Mouse (Mus musculus): ENCODE results near the gene Trpm6. TPM values are rescaled to one million over a fixed set of nuclear protein-coding genes. Genes with fewer than 3 reads are reported as not detected.

Gene Trpm6
- polyA plus RNA-seq, 1 experiment from 2014 or later: 0.12 TPM

- Histone ChIP-seq H3K27me3 (no peaks in the 10 kb centered on the region), H3K9me3 (no peaks in the 10 kb centered on the region), H3K9ac (no peak overlapping the region), H3K4me1 (no peaks in the 10 kb centered on the region), H3K36me3 (no peaks in the 10 kb centered on the region), H3K27ac (no peak overlapping the region), H3K4me2 (no peak overlapping the region), H3K4me3 (no peak overlapping the region)
- WGBS: 83% methylated on average over 5 of the region's 5 CpGs
- ATAC-seq (ENCODE audit: insufficient number of reproducible peaks, low FRiP score, low TSS enrichment, low read depth): no peak
Observed at GRCm38 (mm10) chr19:18772888-18773488, 23.2 kb downstream of the Trpm6 start.

- Histone ChIP-seq H3K9me3 (no peaks in the 10 kb centered on the region), H3K27ac (no peak overlapping the region), H3K36me3 (no peaks in the 10 kb centered on the region), H3K4me3 (no peak overlapping the region), H3K9ac (no peak overlapping the region), H3K4me2 (no peak overlapping the region), H3K27me3 (no peaks in the 10 kb centered on the region), H3K4me1 (no peaks in the 10 kb centered on the region)
- ATAC-seq (ENCODE audit: insufficient number of reproducible peaks, low FRiP score, low TSS enrichment, low read depth): no peak
- WGBS: 36% methylated on average over 1 of the region's 1 CpGs
Observed at GRCm38 (mm10) chr19:18774085-18774484, 24.3 kb downstream of the Trpm6 start.

GRCm38 (mm10) chr19:18799646-18800045 is 49.9 kb downstream of the Trpm6 start:
- no peak overlapping the region for H3K4me2 ChIP-seq
- 74% methylated on average over 1 of the region's 1 CpGs for WGBS
- H3K4me3 ChIP-seq: no peak overlapping the region

GRCm38 (mm10) chr19:18811264-18811663 is 61.5 kb downstream of the Trpm6 start:
- H3K36me3 ChIP-seq: no peaks in the 10 kb centered on the region
- H3K4me2 ChIP-seq: no peak overlapping the region
- WGBS: 67% methylated on average over 3 of the region's 3 CpGs
- no peaks in the 10 kb centered on the region for H3K27me3 ChIP-seq
- no peak overlapping the region for H3K4me3 ChIP-seq
- H3K9me3 ChIP-seq: no peaks in the 10 kb centered on the region
- no peak overlapping the region for H3K9ac ChIP-seq
- H3K4me1 ChIP-seq: no peaks in the 10 kb centered on the region
- ATAC-seq (ENCODE audit: insufficient number of reproducible peaks, low FRiP score, low TSS enrichment, low read depth): no peak
- H3K27ac ChIP-seq: no peak overlapping the region

More at GRCm38 (mm10) chr19:18799646-18800045, 49.9 kb downstream of the Trpm6 start:
- no peaks in the 10 kb centered on the region for H3K4me1 ChIP-seq
- H3K9ac ChIP-seq: no peak overlapping the region
- no peaks in the 10 kb centered on the region for H3K27me3 ChIP-seq
- no peak for ATAC-seq (ENCODE audit: insufficient number of reproducible peaks, low FRiP score, low TSS enrichment, low read depth)
- H3K27ac ChIP-seq: no peak overlapping the region
- no peaks in the 10 kb centered on the region for H3K9me3 ChIP-seq
- H3K36me3 ChIP-seq: no peaks in the 10 kb centered on the region

GRCm38 (mm10) chr19:18815170-18815569 is 65.4 kb downstream of the Trpm6 start:
- no peak overlapping the region for H3K9ac ChIP-seq
- ATAC-seq (ENCODE audit: insufficient number of reproducible peaks, low FRiP score, low TSS enrichment, low read depth): no peak
- H3K9me3 ChIP-seq: no peaks in the 10 kb centered on the region
- 72% methylated on average over 13 of the region's 13 CpGs for WGBS
- no peaks in the 10 kb centered on the region for H3K27me3 ChIP-seq
- H3K36me3 ChIP-seq: no peaks in the 10 kb centered on the region
- no peak overlapping the region for H3K4me2 ChIP-seq
- no peak overlapping the region for H3K27ac ChIP-seq
- no peaks in the 10 kb centered on the region for H3K4me1 ChIP-seq
- H3K4me3 ChIP-seq: no peak overlapping the region

GRCm38 (mm10) chr19:18817425-18817824 is 67.6 kb downstream of the Trpm6 start:
- no peaks in the 10 kb centered on the region for H3K9me3 ChIP-seq
- no peak overlapping the region for H3K4me2 ChIP-seq
- no peaks in the 10 kb centered on the region for H3K4me1 ChIP-seq
- H3K9ac ChIP-seq: no peak overlapping the region
- no peak overlapping the region for H3K27ac ChIP-seq
- no peaks in the 10 kb centered on the region for H3K27me3 ChIP-seq
- H3K4me3 ChIP-seq: no peak overlapping the region
- H3K36me3 ChIP-seq: no peaks in the 10 kb centered on the region
- WGBS: 83% methylated on average over 2 of the region's 2 CpGs
- ATAC-seq (ENCODE audit: insufficient number of reproducible peaks, low FRiP score, low TSS enrichment, low read depth): no peak

- 73% methylated on average over 2 of the region's 2 CpGs for WGBS
- Histone ChIP-seq H3K36me3 (no peaks in the 10 kb centered on the region), H3K27ac (no peak overlapping the region), H3K9ac (no peak overlapping the region), H3K4me1 (no peaks in the 10 kb centered on the region), H3K9me3 (no peaks in the 10 kb centered on the region), H3K27me3 (no peaks in the 10 kb centered on the region), H3K4me3 (no peak overlapping the region), H3K4me2 (no peak overlapping the region)
- ATAC-seq (ENCODE audit: insufficient number of reproducible peaks, low FRiP score, low TSS enrichment, low read depth): no peak
Observed at GRCm38 (mm10) chr19:18828601-18829000, 78.8 kb downstream of the Trpm6 start.

- 76% methylated on average over 3 of the region's 3 CpGs for WGBS
- H3K4me2 ChIP-seq: no peak overlapping the region
- no peaks in the 10 kb centered on the region for H3K4me1 ChIP-seq
- H3K27ac ChIP-seq: no peak overlapping the region
- H3K9me3 ChIP-seq: no peaks in the 10 kb centered on the region
- ATAC-seq (ENCODE audit: insufficient number of reproducible peaks, low FRiP score, low TSS enrichment, low read depth): no peak
- no peaks in the 10 kb centered on the region for H3K27me3 ChIP-seq
- no peak overlapping the region for H3K9ac ChIP-seq
- H3K36me3 ChIP-seq: no peaks in the 10 kb centered on the region
- no peak overlapping the region for H3K4me3 ChIP-seq
Observed at GRCm38 (mm10) chr19:18831196-18831595, 81.4 kb downstream of the Trpm6 start.

- 7% methylated on average over 6 of the region's 6 CpGs for WGBS
- no peak overlapping the region for H3K4me3 ChIP-seq
- ATAC-seq (ENCODE audit: insufficient number of reproducible peaks, low FRiP score, low TSS enrichment, low read depth): no peak
- no peaks in the 10 kb centered on the region for H3K36me3 ChIP-seq
- no peaks in the 10 kb centered on the region for H3K4me1 ChIP-seq
- no peak overlapping the region for H3K9ac ChIP-seq
- H3K27me3 ChIP-seq: no peaks in the 10 kb centered on the region
- no peak overlapping the region for H3K27ac ChIP-seq
- H3K9me3 ChIP-seq: no peaks in the 10 kb centered on the region
- H3K4me2 ChIP-seq: no peak overlapping the region
Observed at GRCm38 (mm10) chr19:18834971-18835370, 85.2 kb downstream of the Trpm6 start.

GRCm38 (mm10) chr19:18841789-18842562 is 92.2 kb downstream of the Trpm6 start:
- no peak for ATAC-seq (ENCODE audit: insufficient number of reproducible peaks, low FRiP score, low TSS enrichment, low read depth)
- Histone ChIP-seq H3K27me3 (no peaks in the 10 kb centered on the region), H3K4me2 (no peak overlapping the region), H3K27ac (no peak overlapping the region), H3K36me3 (no peaks in the 10 kb centered on the region), H3K9me3 (no peaks in the 10 kb centered on the region), H3K4me1 (no peaks in the 10 kb centered on the region), H3K9ac (no peak overlapping the region), H3K4me3 (no peak overlapping the region)
- WGBS: 69% methylated on average over 19 of the region's 19 CpGs

GRCm38 (mm10) chr19:18842626-18843025 is 92.8 kb downstream of the Trpm6 start:
- Histone ChIP-seq H3K9ac (no peak overlapping the region), H3K27ac (no peak overlapping the region), H3K9me3 (no peaks in the 10 kb centered on the region), H3K4me3 (no peak overlapping the region), H3K4me1 (no peaks in the 10 kb centered on the region), H3K4me2 (no peak overlapping the region), H3K27me3 (no peaks in the 10 kb centered on the region), H3K36me3 (no peaks in the 10 kb centered on the region)
- WGBS: 83% methylated on average over 11 of the region's 11 CpGs
- ATAC-seq (ENCODE audit: insufficient number of reproducible peaks, low FRiP score, low TSS enrichment, low read depth): no peak

GRCm38 (mm10) chr19:18846336-18846735 is 96.6 kb downstream of the Trpm6 start:
- H3K27ac ChIP-seq: no peak overlapping the region
- H3K4me1 ChIP-seq: no peaks in the 10 kb centered on the region
- no peaks in the 10 kb centered on the region for H3K36me3 ChIP-seq
- H3K4me2 ChIP-seq: no peak overlapping the region
- WGBS: 92% methylated on average over 4 of the region's 4 CpGs
- H3K4me3 ChIP-seq: no peak overlapping the region
- H3K9ac ChIP-seq: no peak overlapping the region
- no peaks in the 10 kb centered on the region for H3K27me3 ChIP-seq
- no peak for ATAC-seq (ENCODE audit: insufficient number of reproducible peaks, low FRiP score, low TSS enrichment, low read depth)
- no peaks in the 10 kb centered on the region for H3K9me3 ChIP-seq

Measured in limb, embryonic 15.5 days (tissue).